Mouse (Mus musculus) pancreas, adult 10 weeks (tissue): ENCODE data around the gene Nab1. TPM values are rescaled to one million over a fixed set of nuclear protein-coding genes. Genes with fewer than 3 reads are reported as not detected.

Experiments used
- polyA plus RNA-seq: library from polyadenylated mRNA; stranded (reverse); fragments of 350-450 nt; fragmentation: Illumina TruSeq; extraction: RNeasy Lipid Tissue Mini Kit (QIAGEN cat#74804); gene quantifications from one replicate; pipeline ENCODE4 v1.2.3, GENCODE M21; 2015; ENCODE audit warnings: low read depth, low replicate concordance; ENCODE audit not compliant: insufficient read depth

Gene Nab1
- polyA plus RNA-seq = 9.3 TPM

GRCm38 (mm10) chr1:52500314-52500981 is at the start of gene Nab1:
TSS of gene Nab1 (minus strand) at chr1:52500679.

Other genes with a start within 250 kb of the Nab1 start
- gene Nemp2, start 130.0 kb upstream of the Nab1 start, polyA plus RNA-seq = 0.74 TPM
- gene Mfsd6, start 226.8 kb upstream of the Nab1 start, polyA plus RNA-seq = 6.6 TPM